Mouse (Mus musculus) E14TG2a.4 (cell line): Measurements from ENCODE around the gene Cuedc2.

ENCODE experiments used
- H3K27me3 ChIP-seq: 2 replicates; pipeline ENCODE4 v1.6.1; 2014; ENCODE audit warnings: low read length, control low read depth; ENCODE audit not compliant: insufficient read depth
- H3K36me3 ChIP-seq: 2 replicates; pipeline ENCODE4 v1.6.1; 2014; ENCODE audit warnings: low read length, control low read depth; ENCODE audit not compliant: insufficient read depth
- H3K4me1 ChIP-seq: replicated peaks from 2 replicates; pipeline ENCODE4 v1.6.1; 2014; ENCODE audit warnings: low read depth, low read length, control low read depth
- H3K4me3 ChIP-seq: replicated peaks from 2 replicates; pipeline ENCODE4 v1.5.1; 2014; ENCODE audit warnings: mild to moderate bottlenecking, low read length
- H3K9me3 ChIP-seq: 2 replicates; pipeline ENCODE4 v1.6.1; 2014; ENCODE audit warnings: low read length, control low read depth
- CTCF ChIP-seq: conservative IDR thresholded peaks from 2 replicates; pipeline ENCODE4 v1.5.1; 2014; ENCODE audit warnings: low read length
- NANOG ChIP-seq: IDR thresholded peaks from 2 replicates; pipeline ENCODE4 v1.6.1; 2014; ENCODE audit warnings: borderline replicate concordance, low read length, mixed read lengths
- POU5F1 ChIP-seq: IDR thresholded peaks from 2 replicates; pipeline ENCODE4 v1.6.1; 2014; ENCODE audit warnings: low read length, borderline replicate concordance

The Cuedc2 gene

DNA sequence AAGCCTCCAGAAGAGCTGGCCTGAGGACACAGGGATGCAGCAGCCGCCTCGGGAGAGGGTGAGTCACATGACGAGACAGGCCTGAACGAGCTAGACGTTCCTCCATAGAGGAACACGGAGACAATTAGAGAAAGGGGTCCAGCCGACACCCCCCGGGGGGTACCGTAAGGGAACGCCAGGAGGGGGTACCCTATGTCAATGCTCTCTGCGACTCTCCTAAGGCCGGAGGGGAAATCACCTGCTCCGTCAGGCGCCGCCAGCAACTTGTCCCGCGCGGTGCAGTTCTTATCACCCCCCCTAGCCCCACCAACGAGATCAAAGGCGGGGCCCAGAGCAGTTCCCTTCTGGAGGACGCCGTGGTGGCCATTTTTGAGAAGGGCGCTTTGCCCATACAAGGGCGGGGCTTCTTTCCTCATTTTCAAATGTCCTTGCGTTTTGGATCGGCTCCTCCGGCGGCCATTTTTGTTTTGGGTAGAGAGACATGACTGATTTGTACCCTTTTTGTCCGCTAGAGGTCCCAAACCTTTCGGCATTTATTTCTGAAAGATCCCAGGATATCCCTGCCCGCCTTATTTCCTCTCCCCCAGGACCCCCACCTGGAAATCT is at the start of gene Cuedc2:
Gene Cuedc2 (minus strand): TSS at position 372 of the 606 bp plus-strand sequence.
- H3K4me3 ChIP-seq: peak within 1 kb of the TSS; percentile 89
- no peak for TF ChIP-seq POU5F1
- peak; percentile 67 for TF ChIP-seq CTCF
- no peak for TF ChIP-seq NANOG
- H3K9me3 ChIP-seq: no peaks in the 10 kb centered on the region
- peaks cover 18% of the 10 kb centered on the region for H3K27me3 ChIP-seq
- H3K4me1 ChIP-seq: peaks cover 43% of the 10 kb centered on the region
- peaks cover 13% of the 10 kb centered on the region for H3K36me3 ChIP-seq

DNA sequence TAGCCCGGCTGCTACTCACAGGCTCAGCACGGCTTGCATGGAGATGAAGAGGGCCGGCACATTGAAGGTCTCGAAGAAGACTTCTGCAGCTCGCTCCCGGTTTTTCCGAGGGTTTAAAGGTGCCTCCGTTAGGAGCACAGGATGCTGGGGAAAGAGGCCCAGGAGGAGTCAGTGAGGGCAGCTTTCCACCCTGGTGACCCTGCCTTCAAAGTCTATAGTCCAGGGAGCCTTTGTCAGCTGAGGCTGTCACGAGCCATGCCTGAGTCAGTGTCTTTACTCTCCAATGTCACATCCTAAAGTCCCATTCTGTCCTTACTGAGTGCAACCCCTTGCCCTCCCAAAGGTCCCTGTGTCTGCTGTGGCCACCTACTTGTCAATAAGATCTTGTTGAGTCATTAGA is 43.8 kb upstream of the Cuedc2 start:
- no peaks in the 10 kb centered on the region for H3K9me3 ChIP-seq
- no peaks in the 10 kb centered on the region for H3K27me3 ChIP-seq
- H3K4me1 ChIP-seq: peaks cover 10% of the 10 kb centered on the region
- H3K36me3 ChIP-seq: peaks cover 80% of the 10 kb centered on the region
- no peak overlapping the region for H3K4me3 ChIP-seq
- TF ChIP-seq POU5F1 (no peak), NANOG (no peak), CTCF (no peak)

DNA sequence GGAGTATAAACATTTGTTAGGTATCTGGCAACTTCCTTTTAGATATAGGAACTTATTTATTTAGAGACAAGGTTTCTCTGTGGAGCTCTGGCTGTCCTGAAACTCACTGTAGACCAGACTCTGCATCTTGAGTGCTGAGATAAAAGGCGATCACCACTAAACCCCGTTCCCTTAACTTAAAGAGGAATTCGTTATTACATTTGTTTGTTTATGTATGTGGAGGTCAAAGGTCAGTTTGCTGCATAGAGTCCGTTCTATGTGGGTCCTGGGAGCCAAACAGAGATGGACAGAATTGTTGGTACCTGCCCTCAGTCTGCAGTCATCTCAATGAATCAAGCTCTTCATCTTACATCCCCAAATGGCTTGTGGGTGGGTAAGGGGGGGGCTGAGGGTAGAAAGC is 37.4 kb upstream of the Cuedc2 start:
- Histone ChIP-seq H3K27me3 (no peaks in the 10 kb centered on the region), H3K9me3 (no peaks in the 10 kb centered on the region), H3K4me3 (no peak overlapping the region), H3K4me1 (peaks cover 23% of the 10 kb centered on the region), H3K36me3 (peaks cover 73% of the 10 kb centered on the region)
- no peak for TF ChIP-seq CTCF
- no peak for TF ChIP-seq POU5F1
- TF ChIP-seq NANOG: no peak

DNA sequence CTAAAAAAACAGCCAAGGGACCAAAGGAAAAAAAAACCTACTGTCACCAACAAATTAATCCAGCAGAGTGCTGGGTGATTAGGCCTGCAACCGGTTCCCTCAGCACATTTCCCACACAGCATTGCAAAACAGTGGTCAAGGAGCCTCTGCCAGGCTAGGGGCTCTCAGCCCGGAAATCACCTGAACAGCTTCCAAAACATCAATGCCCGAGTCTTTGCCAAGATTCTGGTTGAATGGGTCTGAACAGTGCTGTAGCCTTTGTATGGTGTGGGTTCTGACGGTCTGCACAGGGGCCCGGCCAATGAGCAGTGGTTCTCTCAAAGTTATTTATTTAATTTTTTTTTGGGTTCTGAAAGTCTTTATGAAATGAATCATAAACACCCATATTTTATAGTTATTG is 37.0 kb upstream of the Cuedc2 start:
- no peaks in the 10 kb centered on the region for H3K9me3 ChIP-seq
- no peak overlapping the region for H3K4me3 ChIP-seq
- H3K36me3 ChIP-seq: peaks cover 72% of the 10 kb centered on the region
- TF ChIP-seq POU5F1 (no peak), NANOG (no peak)
- H3K27me3 ChIP-seq: no peaks in the 10 kb centered on the region
- H3K4me1 ChIP-seq: peaks cover 23% of the 10 kb centered on the region

DNA sequence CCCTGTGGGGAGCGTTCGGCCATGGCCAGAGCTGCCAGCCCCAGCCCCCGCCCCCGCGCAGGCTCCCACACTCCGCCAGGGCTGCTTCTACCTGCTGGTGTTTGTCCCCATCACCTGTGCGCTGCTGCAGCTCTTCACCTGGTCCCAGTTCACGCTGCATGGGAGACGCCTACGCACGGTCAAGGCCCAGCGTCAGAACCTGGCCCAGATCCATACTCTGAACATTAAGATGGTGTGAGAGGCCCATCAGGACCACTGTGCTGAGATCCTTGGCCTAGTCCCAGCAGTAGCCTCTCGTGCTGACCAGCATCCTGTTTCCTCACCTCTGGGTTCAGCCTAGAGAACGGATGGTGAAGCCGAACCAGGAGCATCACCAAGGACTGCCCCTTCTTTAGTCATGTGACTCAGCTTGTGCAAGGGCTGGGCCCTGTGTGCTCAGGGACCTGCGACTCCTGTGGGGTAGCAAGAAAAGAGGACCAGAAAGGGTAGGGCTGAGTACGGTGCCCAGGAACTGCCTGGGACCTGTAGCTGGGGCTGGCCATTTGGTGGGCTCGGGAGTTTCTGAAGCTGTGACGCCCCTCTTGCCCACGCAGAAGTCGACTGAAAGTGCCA is 36.1 kb upstream of the Cuedc2 start:
- no peaks in the 10 kb centered on the region for H3K27me3 ChIP-seq
- peak overlapping the region; percentile 68 for H3K4me3 ChIP-seq
- H3K36me3 ChIP-seq: peaks cover 63% of the 10 kb centered on the region
- TF ChIP-seq CTCF (no peak), POU5F1 (no peak), NANOG (no peak)
- peaks cover 23% of the 10 kb centered on the region for H3K4me1 ChIP-seq
- no peaks in the 10 kb centered on the region for H3K9me3 ChIP-seq

DNA sequence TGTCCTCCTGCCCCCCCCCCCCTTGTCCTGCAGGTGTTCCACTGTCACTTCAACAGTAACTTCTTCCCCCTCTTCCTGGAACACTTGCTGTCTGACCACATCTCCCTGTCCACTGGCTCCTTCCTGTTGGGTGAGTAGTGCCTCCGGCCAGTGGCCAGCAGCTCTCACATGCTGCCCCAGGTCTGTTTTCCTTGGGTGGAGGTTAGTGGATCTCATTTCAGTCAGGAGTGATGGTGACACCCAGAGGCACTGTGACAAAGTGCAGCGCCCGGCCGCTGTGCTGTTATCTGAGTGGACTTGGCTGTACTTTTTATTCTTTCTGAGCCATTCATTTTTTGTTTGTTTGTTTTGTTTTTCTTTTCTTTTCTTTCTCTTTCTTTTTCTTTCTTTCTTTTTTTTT is 30.7 kb upstream of the Cuedc2 start:
- no peaks in the 10 kb centered on the region for H3K9me3 ChIP-seq
- peak; percentile 39 for TF ChIP-seq CTCF
- TF ChIP-seq NANOG: no peak
- no peaks in the 10 kb centered on the region for H3K27me3 ChIP-seq
- no peak overlapping the region for H3K4me3 ChIP-seq
- H3K4me1 ChIP-seq: peaks cover 14% of the 10 kb centered on the region
- H3K36me3 ChIP-seq: peaks cover 41% of the 10 kb centered on the region

DNA sequence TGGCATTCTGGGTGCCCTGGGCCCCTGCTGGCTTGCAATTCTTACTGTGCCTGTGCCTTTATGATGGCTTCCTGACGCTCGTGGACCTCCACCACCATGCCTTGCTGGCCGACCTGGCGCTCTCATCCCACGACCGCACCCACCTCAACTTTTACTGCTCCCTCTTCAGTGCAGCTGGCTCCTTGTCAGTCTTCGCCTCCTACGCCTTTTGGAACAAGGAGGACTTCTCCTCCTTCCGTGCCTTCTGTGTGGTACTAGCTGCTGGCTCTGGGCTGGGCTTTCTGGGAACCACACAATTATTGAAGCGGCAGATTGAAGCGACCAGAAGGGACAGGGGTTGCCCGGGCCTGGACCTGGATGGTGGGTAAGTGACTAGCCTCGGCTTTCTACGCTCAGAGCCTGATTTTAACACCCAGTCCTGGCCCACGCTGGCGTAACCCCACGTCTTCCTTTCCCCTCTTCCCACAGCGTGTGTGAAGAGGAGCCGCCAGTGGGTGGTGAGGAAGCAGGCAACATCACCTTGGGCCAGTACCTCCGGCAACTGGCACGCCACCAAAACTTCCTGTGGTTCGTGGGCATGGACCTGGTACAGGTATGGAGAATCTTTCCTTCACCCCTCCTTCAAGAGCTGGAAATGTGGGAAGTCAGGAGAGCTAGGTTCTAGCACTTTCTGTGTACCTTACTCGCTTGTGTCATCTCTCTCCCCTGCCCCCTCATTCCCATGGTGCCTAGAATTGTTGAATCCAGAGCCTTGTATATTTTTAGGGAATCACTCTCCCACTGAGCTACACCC is 29.5 kb upstream of the Cuedc2 start:
- Histone ChIP-seq H3K9me3 (no peaks in the 10 kb centered on the region), H3K4me3 (no peak overlapping the region), H3K4me1 (peaks cover 19% of the 10 kb centered on the region), H3K36me3 (peaks cover 36% of the 10 kb centered on the region), H3K27me3 (no peaks in the 10 kb centered on the region)
- TF ChIP-seq NANOG (no peak), CTCF (no peak), POU5F1 (no peak)

DNA sequence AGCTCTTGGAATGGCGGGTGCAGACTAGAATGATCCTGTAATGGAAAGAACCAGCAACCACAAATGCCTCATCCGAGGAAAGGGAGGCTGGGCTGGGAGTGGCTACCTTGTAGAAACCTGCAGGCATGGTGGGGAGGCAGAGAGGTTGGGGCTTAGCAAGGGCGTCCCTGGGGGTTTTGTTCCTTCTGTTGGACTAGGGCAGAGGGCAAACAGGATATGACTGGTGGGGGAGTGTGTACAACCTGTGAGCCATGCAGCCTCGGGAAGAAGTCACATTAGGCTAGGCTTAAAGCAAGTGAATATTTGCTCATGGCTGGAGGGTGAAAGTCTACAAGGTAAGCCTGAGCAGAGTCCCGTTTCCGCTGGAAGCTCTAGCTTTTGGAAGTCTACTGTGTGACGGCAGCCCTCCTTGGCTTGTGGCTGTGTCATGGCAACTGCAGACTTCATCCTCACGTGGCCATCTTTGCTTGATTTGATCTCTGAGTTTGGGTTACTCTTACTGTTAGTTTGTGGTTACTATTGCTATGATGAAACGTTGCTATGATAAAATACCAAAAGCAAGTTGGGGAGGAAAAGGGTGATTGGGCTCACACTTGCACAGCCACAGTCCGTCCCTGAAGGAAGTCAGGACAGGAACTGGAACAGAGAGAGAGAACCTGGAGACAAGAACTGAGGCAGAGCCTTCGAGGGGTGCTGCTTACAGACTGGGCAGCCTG is 24.9 kb upstream of the Cuedc2 start:
- Histone ChIP-seq H3K4me3 (peak overlapping the region; percentile 41), H3K4me1 (peaks cover 52% of the 10 kb centered on the region), H3K36me3 (peaks cover 16% of the 10 kb centered on the region; the same call in 1 of the 2 replicates), H3K9me3 (no peaks in the 10 kb centered on the region), H3K27me3 (no peaks in the 10 kb centered on the region)
- TF ChIP-seq NANOG (no peak), POU5F1 (no peak), CTCF (no peak)
